Mouse (Mus musculus): ENCODE measurements at regions not wholly inside any gene's neighbourhood (a gene's known extent, or its start where the extent isn't known, plus 50 kb on each side); places are given as distances from the start of the nearest gene placed in this dataset.

DNA sequence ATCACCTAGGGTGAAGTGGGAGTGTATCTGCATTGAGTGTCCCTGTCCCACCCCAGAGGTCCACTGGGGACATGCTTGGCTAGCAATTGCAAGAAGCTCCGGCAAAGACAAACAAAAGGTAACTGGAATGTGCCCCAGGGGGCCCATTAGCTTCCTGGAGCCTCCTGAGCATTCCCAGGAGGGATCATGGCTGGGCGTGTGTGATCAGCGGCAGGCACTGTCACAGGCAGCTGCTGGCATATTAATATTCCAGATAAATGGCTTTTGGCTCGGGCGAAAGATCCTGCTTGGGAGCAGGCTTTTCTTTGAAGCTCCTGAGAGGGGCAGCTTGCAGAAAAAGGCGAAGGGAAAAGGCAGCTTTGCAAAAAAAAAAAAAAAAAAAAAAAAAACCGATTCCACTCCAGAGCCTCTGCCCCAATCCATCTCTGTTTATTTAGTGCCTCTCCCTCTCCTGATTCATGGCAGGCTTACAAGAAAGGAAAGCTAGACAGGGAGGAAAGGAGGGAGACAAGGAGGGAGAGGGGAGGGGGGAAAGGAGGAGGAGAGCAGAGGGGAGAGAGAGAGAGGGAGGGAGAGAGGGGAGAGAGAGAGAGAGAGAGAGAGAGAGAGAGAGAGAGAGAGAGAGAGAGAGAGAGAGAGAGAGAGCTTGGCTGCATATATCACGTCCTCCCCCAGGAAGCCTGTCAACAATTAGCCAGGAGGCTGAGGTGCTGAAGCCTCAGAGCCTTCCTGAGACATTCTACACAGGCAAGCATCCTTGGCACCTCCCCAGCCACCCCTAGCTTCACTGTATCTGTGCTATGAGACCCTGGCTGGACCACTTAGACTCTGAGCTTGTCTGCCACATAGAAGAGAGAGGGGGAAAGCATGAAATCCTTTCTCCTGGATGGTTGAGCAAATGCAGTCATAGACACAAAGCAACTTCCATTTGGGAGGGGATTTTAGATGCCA is 443.4 kb upstream of the Zmiz1 start:
- DNase-seq: peak; percentile 7 to 51

DNA sequence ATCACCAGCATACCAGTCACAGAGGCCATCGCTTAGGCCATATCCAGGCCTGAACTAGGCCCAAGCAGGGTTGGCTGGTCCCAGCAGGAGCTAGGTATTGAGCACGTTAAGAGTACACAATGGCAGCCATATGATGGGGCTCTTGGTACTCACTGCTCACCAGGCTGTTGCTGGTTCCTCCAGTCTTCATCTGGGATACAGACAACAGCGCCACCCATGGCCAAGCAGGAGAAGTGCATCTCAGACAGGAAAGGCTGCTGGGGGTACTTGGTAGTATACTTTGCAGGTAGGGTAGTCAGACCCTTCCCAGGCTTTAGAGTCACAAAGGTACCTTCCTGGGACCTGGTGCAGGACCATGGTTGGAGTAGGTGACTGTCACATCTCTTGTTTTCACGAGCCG is 441.1 kb upstream of the Zmiz1 start:
- no peak for DNase-seq

DNA sequence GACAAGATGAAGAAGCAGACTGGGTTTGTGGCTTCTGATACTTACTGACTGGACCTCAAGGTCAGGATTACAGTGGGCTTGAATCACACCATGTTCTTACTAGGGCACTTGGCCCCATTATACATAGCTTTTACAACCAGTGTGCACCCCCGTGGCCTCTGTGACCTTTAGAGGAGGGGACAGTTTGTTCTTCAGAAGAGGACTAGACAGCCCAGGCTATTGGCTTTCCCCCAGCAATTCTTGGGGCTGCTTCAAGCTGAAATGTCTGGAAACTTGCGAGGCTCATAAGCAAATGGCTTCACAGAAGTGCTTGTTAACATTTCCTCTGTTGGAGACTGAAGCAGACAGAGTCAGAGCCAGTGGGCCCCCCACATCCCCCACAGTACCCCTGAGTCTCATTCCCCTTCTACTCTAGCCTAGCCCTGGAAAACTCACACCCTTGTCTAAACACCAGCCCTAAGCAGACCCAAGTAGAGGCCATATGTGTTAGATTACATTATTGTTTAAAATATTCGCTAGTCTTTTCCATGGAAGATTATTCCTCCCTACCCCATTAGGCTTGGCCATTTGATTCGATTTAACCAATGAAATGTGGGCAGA is 439.6 kb upstream of the Zmiz1 start:
- peak; percentile 26 to 56 for DNase-seq

DNA sequence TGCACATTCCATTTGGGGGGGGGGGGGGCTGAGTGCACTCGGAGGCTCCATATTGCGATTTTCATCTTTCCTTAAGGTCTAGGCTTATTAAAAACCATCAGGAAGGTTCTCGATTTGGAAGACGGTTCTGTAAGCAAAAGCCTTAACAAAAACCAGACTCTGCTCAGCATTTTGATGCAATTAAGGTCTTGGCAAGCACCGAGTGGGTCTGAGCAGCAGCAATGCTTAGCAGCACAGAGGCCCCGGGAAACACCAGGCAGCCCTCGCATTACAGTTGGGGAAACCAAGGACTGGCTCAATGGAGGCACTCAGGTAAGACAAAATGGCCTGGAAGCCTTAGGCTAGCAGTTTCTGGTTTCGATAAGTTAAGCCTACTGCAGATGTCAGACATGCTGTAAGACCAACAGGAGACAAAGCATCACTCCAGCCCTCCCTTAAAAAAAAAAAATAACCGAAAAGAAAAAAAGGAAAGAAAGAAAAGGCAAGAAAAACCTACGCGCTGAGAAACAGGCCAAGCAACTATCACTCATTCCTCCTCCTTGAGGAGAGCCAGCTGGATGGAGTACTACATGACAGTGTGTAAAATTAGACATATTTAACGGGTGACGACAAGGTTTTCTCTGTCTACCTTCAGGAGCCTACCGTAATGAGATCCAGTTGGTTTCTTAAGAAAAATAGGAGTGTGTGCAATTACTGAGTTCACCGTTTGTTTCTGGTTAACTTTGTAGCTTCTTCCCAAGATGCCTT is 436.3 kb upstream of the Zmiz1 start:
- DNase-seq: no peak

DNA sequence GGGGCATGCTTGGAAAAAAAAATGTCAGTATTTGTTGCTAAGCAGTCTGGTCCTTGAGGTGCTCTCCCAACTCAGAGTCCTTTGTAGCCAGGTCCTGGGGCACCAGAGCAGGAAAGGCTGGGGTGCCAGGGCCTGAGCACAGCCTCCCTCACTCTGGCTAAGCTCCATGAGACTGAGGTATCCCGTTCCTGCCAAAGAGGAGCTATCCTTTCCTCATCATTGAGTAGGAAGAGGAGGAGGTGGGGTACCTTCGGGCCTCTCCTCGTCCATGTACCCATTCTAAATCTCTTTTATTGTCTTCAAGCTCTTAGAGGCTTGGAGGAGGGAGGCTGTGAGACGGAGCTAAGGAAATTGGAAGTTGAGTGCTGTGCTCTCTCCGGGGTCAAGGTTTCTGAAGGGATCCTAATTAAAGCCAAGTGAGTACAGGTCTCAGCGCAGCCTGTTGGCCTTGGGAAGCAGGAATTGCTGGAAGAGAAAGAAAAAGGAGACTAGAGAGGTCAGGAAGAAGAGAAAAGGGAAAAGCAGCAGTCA is 435.6 kb upstream of the Zmiz1 start:
- DNase-seq: no peak

DNA sequence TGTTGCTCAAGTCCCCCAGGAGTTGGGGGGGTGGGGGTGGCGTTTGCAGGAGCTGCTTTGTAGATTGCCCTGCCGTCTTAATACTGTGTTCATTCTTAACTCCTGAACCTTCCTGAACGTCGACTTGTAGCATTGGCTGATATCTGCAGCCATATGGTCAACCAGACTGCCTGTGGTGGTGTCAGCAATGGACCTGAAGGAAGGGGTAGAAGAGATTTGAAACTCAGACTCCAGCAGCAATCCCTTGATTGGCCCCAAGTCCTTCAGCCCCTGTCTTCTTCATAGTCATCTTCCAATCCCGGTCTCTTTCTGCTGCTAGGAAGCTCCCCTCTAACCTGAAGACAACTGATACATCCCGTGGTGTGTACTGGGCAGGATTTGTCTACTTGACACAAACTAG is 433.9 kb upstream of the Zmiz1 start:
- no peak for DNase-seq

DNA sequence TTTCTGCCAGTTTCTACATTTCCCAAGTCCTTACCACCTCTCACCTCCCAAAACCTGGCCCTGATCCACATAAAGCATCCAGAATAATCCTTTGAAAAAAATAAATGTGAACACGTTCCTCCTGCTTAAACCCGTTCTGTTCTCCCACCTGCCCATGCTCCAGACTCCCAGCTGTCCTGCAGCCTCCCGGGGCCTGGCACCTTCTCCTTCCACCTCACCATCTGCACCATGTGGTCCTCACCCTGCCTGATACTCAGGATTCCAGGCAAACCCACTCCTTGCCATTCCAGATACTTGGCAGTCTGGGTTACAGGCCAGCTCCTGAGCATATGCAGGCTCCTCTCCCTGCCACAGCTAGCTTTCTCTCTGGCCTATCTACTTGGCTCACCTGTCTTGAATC is 431.9 kb upstream of the Zmiz1 start:
- DNase-seq: no peak

DNA sequence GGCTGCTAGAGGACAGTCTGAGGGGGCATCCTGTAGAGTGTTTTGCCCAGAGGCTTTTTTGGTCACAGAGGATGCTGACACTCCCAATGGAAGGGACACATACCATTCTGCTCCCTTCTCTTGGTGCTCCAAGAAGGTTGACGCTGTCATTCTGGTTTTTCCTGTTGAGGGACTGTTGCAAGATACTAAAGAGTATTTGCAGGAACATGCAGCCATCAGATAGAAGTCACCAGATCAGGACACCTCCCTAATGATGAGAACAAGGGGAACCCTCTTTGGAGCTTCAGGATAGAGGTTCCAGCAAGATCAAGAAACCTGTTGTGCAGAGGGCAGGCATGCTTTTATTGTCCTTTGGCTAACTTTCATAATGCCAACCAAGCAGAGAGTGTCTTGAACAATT is 431.1 kb upstream of the Zmiz1 start:
- DNase-seq: no peak

DNA sequence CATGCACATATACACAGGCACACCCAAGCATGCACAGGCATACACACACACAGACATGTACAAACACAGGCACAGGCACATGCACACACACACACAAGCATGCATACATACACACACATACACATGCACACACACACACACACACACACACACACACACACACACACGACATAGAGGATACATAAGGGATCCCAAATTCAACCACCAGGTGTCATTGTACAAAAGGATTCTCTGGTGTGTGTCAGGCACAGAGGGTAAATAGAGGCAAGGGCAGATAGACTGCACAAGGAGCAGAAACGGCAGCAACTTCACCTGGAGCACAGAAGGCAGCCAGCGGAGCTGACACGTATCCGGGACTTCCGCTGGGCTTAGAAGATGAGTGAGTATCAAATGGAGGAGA is 428.1 kb upstream of the Zmiz1 start:
- no peak for DNase-seq

DNA sequence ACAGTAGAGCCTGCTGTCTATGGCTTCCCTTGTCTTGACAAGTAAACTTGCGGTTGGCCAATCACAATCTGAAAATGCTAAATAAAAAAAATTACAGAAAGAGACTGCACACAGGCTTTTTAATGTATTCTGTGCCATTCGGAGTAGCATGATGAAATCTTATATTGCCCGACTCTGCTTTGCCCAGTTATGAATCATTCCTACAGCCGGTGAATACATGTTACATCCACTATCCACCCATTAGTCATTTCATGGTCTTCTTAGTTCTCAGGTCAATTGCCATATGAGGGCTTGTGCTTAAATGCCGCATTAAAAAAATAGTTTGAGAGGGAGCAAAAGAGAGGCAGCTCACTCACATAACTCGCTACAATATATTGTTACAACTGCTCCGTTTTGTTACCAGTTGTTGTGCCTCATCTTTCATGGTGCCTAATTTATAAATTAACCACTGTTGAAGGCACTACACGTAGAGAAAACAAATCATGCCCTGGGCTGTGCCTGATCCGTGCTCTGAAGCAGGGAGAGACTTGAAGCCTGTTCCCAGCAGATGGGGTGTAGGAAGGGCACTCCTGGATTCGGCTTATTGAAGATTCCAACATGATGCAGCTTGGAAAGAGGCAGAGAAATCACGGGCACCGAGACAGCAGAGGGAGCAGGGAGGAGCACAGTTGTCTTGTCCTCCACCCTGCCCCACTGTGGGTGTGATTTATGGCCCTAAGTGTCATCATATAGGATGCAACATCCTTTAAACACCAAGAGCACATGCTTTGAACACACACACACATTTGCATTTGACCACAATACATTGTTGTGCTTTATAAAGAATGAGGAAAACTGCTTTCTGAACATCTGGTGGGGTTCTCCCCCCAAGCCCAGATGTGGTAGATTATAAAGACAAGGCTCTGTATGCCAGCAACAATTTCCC is 427.0 kb upstream of the Zmiz1 start:
- no peak for DNase-seq

DNA sequence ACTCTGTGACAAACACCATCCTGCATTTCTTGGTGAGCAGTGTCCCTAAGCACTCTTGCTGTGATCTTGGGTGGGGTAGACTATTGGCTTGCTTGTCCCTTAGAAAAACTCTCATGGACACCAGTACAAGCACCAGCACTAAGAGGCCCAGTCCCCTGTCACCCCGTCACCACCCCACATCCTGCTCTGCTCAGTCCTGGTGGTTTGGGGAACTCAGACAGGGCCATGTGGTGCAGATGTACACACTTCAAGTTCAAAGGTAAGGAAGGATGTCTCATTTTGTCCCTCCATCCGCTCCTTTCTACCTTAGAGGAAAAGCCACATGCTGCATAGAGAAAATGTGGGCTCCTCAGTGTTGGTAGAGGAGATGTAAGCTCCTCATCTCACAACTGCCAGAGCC is 426.1 kb upstream of the Zmiz1 start:
- DNase-seq: no peak

DNA sequence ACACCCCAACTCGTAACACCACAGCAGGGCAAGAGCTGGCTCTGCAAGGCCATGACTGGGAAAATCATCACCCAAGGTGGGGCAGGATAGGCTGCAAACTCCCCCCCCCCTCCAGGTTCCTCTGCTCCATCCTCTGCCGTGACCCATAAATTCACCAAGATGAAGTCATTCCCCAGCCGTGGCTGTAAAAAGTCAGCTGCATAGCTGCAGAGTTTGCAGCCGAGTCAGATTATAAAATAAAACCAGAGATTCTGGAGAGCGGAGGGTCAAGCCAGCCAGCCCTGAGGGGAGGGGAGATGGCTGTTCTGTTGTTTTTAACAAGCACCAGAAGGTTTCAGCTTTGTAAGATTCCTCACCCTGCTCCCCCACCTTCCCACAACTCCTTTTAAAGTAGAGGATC is 416.7 kb upstream of the Zmiz1 start:
- no peak for DNase-seq

DNA sequence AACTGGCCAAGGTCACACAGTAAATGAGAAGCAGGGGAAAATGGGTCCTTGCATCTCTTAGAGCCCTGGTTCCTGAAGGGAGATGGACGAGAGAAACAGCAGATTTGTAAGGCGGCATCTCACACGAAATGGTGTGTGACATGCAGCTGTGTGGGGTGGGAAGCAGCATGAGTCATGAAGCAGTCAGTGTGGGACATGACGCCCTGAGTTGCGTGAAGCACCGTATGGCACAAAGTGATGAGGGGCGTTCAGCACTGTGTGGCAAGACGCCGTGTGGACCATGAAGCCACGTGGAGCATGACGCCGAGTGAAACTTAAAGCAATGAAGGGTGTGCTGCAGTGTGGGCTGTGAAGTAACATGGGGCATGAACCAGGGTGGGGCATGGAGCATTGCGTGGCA is 414.9 kb upstream of the Zmiz1 start:
- no peak for DNase-seq

DNA sequence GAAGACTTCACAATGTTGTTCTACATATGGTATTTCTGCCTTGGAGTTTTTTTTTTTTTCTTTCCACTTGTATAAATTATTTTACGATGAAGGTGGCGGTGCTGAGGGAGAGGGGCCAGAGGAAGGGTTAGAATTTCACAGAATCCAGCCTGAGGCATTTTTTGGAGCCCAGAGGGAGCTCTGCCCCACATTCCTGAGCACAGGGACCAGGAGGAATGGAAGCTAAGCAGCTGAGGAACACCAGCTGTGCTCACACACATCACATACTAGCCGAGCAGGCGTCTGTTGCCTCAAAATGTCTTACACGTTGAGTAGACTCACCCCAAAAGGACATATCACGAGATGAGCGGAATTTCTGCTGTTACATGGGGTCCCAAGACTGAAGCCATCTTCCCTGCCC is 414.1 kb upstream of the Zmiz1 start:
- no peak for DNase-seq

DNA sequence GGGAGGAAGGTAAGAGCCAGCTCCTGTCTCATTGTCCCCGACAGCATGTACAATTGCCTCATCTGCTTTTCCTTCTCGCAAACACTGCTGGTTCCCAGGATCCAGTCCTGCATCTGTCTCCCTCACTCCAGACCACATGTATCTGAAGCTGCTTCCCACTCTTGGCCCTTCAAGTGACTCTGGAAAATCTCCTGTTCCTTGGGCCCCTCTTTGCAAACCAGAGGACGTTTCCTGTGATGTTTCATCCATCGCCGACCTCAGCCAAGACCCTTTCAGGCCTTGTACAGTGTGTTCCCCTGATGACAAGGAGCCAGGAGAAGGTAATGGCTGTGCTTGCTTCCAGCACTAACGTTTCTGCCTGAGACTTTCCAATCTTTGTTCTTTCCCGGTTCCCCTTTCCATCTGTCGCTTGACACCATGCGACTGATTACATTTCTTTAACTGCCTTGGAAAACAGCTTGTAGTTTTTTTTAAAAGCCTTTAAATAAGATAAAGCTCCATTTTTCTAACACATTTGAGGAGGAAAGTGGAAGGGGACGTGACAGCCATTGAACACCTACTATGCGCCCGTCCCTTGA is 408.2 kb upstream of the Zmiz1 start:
- no peak for DNase-seq

DNA sequence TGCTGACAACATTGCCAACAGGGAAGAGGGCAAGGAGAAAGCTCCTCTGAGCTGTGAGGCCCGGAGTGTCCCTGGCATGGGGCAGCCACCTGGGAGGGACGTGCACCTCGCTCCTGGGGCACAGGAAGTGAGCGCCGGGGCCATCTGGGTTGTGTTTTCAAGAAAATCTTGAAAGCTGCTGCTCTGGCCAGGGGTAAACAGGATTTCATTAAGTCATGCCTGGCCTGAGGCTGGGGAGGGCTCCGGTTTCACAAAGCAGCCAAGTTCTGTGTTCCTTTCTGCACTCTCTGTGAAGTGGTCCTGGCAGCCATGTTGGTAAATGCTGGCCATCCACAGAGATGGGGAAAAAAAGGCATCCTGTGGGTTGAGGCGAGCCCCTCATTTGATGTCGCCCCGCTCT is 406.8 kb upstream of the Zmiz1 start:
- no peak for DNase-seq

DNA sequence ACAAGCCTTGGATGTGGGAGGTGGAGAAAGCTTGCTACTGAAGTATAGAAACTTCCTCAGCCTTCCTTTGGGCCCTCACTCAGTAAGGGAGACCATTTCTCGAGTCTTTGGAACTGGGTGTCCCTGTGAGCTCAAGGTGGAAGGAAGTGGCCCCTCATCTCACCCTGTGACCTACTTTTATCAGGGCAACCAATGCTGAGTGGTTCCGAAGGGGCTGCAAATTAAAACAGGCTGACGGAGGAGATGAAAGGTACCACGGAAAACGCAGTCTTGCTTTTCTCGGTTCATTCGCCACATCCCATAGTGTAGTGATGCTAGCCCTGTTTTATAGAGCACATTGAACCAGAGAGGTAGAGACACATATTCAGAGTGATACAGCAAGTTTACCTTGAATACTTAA is 399.6 kb upstream of the Zmiz1 start:
- DNase-seq: no peak

DNA sequence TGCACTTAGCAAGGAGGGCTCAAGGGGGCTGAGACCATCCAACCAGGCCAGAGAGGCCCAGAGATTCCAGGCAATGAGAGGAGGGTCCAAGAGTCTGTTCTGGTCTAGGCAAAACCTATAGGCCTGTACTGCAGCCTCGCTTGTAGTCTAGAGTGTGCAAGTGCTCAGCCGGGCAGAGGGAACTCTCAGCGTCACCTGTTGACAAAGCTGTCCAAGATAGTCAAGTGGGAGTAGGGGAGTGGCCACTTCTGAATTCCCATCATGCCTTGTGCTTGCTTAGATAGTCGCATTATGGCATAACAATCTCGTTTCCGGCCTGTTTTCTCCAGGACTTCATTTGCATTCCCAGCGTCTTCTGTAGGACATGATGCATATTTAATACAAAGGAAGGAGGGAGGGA is 398.7 kb upstream of the Zmiz1 start:
- DNase-seq: peak; percentile 23 to 35

DNA sequence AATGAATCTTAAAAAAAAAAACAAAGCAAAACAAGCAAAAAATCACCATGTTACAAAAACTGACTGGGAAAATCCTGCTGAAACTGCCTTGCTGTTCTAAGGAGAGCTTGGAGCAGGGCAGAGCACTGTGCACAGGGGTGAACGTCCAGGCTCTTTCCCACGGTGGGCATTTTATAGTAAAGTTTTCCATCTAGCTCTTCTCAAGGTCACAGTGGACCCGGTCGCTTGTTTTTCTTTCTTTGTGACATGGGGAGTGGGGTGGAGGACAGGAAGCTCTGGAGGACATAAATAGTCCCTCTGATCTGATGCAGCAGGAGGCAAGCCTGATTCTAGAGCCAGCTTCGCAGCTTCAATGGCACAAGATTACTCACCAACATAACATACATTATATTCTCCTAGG is 395.9 kb upstream of the Zmiz1 start:
- DNase-seq: no peak

DNA sequence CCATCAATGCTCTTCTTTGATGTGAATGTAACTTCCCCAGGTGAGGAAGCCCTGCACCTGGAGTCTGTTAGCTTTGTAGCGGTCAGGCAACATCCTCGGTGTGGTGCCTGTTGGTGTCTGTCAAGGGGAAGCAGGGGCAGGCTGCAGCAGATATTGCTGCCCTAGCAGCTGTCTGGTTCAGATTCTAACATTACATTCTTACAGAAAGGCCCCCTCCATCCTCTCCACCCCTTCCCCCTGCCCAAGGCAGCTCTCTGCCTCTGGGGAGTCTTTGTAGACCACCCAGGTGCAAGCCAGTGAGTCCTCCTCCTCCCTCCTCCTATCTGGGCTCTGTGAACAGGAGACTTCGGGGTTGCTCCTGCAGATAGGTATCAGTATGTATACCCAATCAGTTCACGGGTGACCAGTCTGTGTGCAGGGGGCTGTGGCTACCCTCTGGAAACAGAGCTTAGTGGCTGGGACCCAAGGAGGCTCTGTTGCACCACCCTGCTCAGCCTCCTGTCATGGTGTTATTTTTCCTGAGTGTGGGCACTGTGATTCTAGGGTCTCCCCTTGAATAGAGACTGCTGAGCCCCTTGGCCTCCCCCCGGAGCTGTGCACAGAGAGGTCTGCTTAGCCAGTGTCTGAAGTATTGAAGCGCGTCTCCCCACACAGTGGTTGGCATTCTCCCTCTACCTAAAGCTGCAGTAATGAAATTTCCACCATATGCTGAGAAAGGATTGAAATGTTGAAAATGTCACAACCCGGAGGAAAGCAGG is 394.6 kb upstream of the Zmiz1 start:
- no peak for DNase-seq

DNA sequence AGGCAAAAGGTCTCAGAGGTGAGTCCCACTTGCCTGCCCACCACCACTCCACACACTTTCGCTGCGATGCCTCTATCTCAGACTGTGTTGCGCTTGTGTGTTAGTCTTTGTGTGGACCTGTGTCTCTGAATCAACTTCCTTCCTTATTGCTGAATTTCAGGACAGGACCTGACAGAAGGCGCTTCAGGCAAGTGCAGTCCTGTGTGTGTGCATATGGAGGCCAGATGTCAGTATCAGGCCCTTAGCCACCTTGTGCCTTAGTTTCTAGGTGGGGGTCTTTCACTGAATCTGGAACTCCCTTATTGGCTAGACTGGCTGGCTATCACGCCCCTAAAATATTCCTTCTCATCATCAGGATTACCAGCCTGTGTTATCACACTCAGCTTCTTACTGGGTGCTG is 391.6 kb upstream of the Zmiz1 start:
- no peak for DNase-seq
